Mouse (Mus musculus) bone marrow macrophage, adult 2 months (primary cell): Measurements from ENCODE around the gene Adamtsl1. TPM values are rescaled to one million over a fixed set of nuclear protein-coding genes. Genes with fewer than 3 reads are reported as not detected.
A peak's percentile ranks its signal among the peaks of the same experiment; 100 is the strongest.

Experiments used
- H3K27ac ChIP-seq: 2 replicates; pipeline ENCODE4 v1.5.1; 2012; ENCODE audit warnings: low read depth, low read length; ENCODE audit not compliant: insufficient read depth
- H3K4me1 ChIP-seq: 2 replicates; pipeline ENCODE4 v1.6.1; 2012; ENCODE audit warnings: low read length; ENCODE audit not compliant: control insufficient read depth, insufficient read depth
- H3K4me3 ChIP-seq: 2 replicates; pipeline ENCODE4 v1.5.1; 2012; ENCODE audit warnings: mild to moderate bottlenecking, low read length, moderate library complexity; ENCODE audit not compliant: insufficient read depth
- CTCF ChIP-seq: IDR thresholded peaks from 2 replicates; pipeline ENCODE4 v1.5.1; 2012; ENCODE audit warnings: low read depth, mild to moderate bottlenecking, low read length, moderate library complexity
- POLR2A ChIP-seq: IDR thresholded peaks from 2 replicates; pipeline ENCODE4 v1.6.1; 2012; ENCODE audit warnings: mild to moderate bottlenecking, low read depth, low read length, borderline replicate concordance
- polyA plus RNA-seq: library from polyadenylated mRNA; stranded (reverse); fragments of >200 nt; gene quantifications from 2 replicates; pipeline ENCODE4 v1.2.4, GENCODE M21; 2012; ENCODE audit not compliant: missing spikeins, insufficient read depth, insufficient read length

The Adamtsl1 gene
- polyA plus RNA-seq, 1 experiment = not detected

- no peaks in the 10 kb centered on the region for H3K4me1 ChIP-seq
- H3K4me3 ChIP-seq = no peak overlapping the region
- TF ChIP-seq CTCF = no peak
- no peak for TF ChIP-seq POLR2A
- H3K27ac ChIP-seq = no peak overlapping the region
Observed at GRCm38 (mm10) chr4:86425581-86425980, 911.6 kb downstream of the Adamtsl1 start.

- H3K27ac ChIP-seq = no peak overlapping the region
- TF ChIP-seq POLR2A = no peak
- no peak for TF ChIP-seq CTCF
- no peak overlapping the region for H3K4me3 ChIP-seq
- H3K4me1 ChIP-seq = no peaks in the 10 kb centered on the region
Observed at GRCm38 (mm10) chr4:86426549-86426948, 912.6 kb downstream of the Adamtsl1 start.

GRCm38 (mm10) chr4:86427312-86427711 lies 913.3 kb downstream of the Adamtsl1 start:
- H3K4me1 ChIP-seq = no peaks in the 10 kb centered on the region
- H3K27ac ChIP-seq = no peak overlapping the region
- H3K4me3 ChIP-seq = no peak overlapping the region
- no peak for TF ChIP-seq CTCF
- TF ChIP-seq POLR2A = no peak

GRCm38 (mm10) chr4:86428091-86428745 lies 914.2 kb downstream of the Adamtsl1 start:
- Histone ChIP-seq H3K27ac (0 out of 2 replicates have a peak overlapping the region, but pooled peaks have one; percentile 45), H3K4me1 (no peaks in the 10 kb centered on the region), H3K4me3 (no peak overlapping the region)
- TF ChIP-seq CTCF (no peak), POLR2A (no peak)

- H3K4me1 ChIP-seq = no peaks in the 10 kb centered on the region
- no peak overlapping the region for H3K27ac ChIP-seq
- H3K4me3 ChIP-seq = no peak overlapping the region
- TF ChIP-seq POLR2A (no peak), CTCF (no peak)
Observed at GRCm38 (mm10) chr4:86435631-86436030, 921.7 kb downstream of the Adamtsl1 start.

GRCm38 (mm10) chr4:86436336-86436735 lies 922.4 kb downstream of the Adamtsl1 start:
- Histone ChIP-seq H3K4me3 (no peak overlapping the region), H3K4me1 (no peaks in the 10 kb centered on the region), H3K27ac (no peak overlapping the region)
- TF ChIP-seq POLR2A = no peak
- TF ChIP-seq CTCF = no peak

GRCm38 (mm10) chr4:86450468-86450867 lies 936.5 kb downstream of the Adamtsl1 start:
- H3K27ac ChIP-seq = no peak overlapping the region
- TF ChIP-seq POLR2A (no peak), CTCF (no peak)
- H3K4me1 ChIP-seq = no peaks in the 10 kb centered on the region
- no peak overlapping the region for H3K4me3 ChIP-seq

- Histone ChIP-seq H3K27ac (no peak overlapping the region), H3K4me3 (no peak overlapping the region), H3K4me1 (no peaks in the 10 kb centered on the region)
- TF ChIP-seq CTCF (no peak), POLR2A (no peak)
Observed at GRCm38 (mm10) chr4:86464808-86465207, 950.8 kb downstream of the Adamtsl1 start.
